Mouse (Mus musculus) CD4-positive, CD25-positive, alpha-beta regulatory T cell, adult 9 weeks (primary cell): ENCODE results near the gene Hist1h3h. TPM values are rescaled to one million over a fixed set of nuclear protein-coding genes. Genes with fewer than 3 reads are reported as not detected.

Experiments used
- polyA plus RNA-seq: library from polyadenylated mRNA; unstranded; fragments of 100-300 nt; shearing (Covaris generic); gene quantifications from one replicate; pipeline ENCODE4 v1.2.1, GENCODE M21; 2017

Gene Hist1h3h
- polyA plus RNA-seq: not detected

DNA sequence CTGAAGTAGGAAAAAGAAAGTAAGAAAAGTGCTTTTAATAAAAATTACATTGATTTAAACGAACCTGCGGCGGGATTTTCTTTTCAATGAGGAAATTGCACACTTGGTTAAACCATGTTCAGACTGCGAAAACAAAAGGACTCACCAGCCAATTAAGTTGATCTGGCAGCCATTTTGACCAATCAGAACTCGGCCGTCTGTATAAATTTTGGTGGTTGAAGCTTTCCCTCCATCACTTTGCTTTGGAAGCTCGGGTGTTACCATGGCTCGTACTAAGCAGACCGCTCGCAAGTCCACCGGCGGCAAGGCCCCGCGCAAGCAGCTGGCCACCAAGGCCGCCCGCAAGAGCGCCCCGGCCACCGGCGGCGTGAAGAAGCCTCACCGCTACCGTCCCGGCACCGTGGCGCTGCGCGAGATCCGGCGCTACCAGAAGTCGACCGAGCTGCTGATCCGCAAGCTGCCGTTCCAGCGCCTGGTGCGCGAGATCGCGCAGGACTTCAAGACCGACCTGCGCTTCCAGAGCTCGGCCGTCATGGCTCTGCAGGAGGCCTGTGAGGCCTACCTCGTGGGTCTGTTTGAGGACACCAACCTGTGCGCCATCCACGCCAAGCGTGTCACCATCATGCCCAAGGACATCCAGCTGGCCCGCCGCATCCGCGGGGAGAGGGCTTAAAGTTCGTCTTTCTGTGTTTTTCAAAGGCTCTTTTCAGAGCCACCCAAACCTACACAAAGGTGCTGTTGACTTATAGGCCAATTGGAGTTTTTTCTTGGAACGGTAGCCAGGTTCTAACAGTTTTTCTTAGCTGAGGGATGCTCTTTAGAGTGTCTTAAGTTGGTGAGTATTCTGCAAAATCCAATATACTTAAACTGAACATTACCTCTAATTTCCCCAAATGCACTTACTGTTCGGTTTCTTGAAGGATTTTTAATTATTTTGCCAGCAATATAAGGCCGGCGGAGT lies at the start of gene Hist1h3h:
Hist1h3h (plus strand) TSS at position 263 of the 961 bp plus-strand sequence.

DNA sequence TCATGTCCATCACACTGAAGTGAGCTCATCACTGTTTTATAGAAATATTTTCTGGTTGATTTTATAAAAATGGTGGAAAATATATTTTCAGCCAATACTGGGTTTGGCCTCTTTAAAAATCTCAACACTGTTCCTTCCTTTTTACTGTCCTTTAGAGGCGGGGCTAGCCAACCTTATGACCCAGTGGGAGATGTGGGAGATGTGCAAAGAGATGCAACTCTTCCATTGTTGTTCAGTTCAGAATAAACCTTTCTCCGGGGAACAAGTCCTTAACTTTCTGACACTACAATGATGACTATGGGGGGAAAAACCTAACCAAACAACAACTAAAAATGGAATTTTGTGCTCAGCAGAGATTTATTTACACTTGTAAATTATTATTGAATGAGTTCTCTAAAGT lies 40.2 kb upstream of the Hist1h3h start, which contains the start of gene Olfr1360:
Olfr1360 (minus strand) TSS at position 101 of the 400 bp plus-strand sequence.

DNA sequence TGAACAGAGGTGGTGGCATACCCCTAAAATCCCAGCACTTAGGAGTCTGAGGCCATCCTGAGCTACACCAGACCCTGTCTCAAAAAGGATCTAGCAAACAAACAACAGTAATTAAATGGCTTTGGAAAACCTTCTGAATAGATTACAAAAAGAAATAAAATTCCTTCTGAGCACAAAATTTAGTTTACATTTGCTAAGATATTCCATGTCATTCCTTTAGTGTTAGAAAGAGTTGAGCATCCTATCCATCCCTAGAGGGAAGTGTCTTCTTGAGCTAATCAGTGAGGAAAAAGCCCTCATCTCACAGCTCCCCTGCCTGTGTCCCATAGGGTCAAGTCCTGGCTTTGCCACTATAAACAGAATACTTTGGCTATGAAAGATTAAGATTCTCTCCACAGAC lies 19.6 kb upstream of the Hist1h3h start, which contains the start of gene Olfr1359:
Olfr1359 (plus strand) TSS at position 301 of the 400 bp plus-strand sequence.

DNA sequence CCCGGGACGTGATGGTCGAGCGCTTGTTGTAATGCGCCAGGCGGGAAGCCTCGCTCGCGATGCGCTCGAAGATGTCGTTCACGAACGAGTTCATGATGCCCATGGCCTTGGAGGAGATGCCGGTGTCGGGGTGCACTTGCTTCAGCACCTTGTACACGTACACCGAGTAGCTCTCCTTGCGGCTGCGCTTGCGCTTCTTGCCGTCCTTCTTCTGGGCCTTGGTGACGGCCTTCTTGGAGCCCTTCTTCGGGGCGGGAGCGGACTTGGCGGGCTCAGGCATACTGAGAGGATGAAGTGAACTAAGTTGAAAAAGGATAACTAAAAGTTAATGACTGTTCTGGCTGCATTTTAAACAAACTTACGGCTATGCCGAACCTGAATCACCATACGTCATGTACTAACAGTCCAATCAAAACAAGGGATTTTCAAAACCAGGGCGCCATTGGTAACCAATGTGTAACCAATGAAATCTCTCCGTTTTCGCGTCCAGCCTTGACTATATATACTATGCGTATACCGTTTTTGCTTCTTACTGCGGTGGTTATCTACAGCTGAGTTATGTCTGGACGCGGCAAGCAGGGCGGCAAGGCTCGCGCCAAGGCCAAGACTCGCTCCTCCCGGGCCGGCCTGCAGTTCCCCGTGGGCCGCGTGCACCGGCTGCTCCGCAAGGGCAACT lies 1.5 kb upstream of the Hist1h3h start, which contains the start of the genes Hist1h2bl and Hist1h2ai:
Hist1h2bl (minus strand) TSS at position 280 of the 676 bp plus-strand sequence.
Hist1h2ai (plus strand) TSS at position 559 of the 676 bp plus-strand sequence.

DNA sequence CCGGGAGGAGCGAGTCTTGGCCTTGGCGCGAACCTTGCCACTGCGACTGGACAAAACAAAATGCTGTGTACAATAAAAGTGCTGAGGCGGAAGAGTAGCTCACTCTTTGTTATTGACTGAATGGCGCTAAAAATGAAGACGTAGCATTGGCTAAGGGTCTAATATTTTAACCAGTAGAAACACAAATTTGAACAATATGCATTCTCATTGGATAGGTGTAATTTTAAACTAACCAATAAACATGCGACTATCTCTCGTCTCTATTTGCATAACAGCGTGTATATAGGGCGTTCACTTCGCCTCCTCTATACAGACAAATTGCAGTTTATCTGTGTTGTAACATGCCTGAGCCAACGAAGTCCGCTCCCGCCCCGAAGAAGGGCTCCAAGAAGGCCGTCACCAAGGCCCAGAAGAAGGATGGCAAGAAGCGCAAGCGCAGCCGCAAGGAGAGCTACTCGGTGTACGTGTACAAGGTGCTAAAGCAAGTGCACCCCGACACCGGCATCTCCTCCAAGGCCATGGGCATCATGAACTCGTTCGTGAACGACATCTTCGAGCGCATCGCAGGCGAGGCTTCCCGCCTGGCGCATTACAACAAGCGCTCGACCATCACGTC lies 4.4 kb downstream of the Hist1h3h start, which contains the start of gene Hist1h2bm:
Hist1h2bm (plus strand) TSS at position 288 of the 616 bp plus-strand sequence.

DNA sequence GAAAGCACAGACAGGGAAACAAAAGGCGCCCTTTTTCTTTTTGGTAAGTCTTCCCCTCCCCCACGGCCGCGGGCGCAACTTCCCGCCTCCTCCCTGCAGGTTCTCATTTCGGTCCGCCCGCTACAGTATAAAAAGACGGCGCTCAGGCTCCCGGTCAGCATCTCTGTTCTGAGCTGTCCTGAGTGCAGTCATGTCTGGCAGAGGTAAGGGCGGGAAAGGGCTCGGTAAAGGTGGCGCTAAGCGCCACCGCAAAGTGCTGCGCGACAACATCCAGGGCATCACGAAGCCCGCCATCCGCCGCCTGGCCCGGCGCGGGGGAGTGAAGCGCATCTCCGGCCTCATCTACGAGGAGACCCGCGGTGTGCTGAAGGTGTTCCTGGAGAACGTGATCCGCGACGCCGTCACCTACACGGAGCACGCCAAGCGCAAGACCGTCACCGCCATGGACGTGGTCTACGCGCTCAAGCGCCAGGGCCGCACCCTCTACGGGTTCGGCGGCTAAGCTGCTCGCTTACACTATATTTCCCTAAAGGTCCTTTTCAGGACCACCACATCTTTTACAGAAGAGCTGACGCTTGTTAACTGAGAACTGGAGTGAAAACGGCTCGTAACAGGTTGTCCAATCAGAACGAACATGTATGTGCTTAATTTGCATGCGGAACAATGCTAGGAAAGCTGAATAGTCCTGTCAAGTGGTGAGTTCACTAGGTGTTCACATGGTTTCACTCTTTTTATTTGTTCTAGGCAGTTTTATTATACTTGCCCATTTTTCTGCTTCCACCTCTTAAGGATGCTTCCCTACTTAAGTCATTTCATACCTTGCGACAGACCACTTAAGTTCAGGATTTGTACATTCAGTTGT lies 17.7 kb downstream of the Hist1h3h start, which contains the start of gene Hist1h4j:
Hist1h4j (plus strand) TSS at position 159 of the 862 bp plus-strand sequence.

DNA sequence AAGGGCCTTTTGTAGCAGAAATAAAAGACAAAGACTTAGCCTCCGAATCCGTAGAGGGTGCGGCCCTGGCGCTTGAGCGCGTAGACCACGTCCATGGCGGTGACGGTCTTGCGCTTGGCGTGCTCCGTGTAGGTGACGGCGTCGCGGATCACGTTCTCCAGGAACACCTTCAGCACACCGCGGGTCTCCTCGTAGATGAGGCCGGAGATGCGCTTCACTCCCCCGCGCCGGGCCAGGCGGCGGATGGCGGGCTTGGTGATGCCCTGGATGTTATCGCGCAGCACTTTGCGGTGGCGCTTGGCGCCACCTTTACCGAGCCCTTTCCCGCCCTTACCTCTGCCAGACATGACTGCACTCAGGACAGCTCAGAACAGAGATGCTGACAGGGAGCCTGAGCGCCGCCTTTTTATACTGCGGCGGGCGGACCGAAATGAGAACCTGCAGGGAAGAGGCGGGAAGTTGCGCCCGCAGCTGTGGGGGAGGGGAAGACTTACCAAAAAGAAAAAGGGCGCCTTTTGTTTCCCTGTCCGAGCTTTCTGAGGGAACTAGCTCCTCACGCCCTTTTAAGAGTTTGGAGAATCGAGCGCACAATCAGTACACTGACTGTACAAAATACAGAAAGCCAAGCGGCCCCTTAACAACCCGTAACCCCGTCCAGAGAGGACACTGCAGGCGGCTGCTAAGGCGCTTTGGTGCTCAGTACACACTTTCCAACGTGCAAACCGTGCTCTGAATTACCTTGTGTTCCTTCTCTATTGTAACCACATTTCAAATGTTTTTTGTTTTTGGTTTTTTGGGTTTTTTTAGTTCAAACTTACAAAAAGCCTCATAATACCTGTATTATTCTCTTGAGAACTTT lies 32.9 kb downstream of the Hist1h3h start, which contains the start of gene Hist1h4k:
Hist1h4k (minus strand) TSS at position 347 of the 859 bp plus-strand sequence.

DNA sequence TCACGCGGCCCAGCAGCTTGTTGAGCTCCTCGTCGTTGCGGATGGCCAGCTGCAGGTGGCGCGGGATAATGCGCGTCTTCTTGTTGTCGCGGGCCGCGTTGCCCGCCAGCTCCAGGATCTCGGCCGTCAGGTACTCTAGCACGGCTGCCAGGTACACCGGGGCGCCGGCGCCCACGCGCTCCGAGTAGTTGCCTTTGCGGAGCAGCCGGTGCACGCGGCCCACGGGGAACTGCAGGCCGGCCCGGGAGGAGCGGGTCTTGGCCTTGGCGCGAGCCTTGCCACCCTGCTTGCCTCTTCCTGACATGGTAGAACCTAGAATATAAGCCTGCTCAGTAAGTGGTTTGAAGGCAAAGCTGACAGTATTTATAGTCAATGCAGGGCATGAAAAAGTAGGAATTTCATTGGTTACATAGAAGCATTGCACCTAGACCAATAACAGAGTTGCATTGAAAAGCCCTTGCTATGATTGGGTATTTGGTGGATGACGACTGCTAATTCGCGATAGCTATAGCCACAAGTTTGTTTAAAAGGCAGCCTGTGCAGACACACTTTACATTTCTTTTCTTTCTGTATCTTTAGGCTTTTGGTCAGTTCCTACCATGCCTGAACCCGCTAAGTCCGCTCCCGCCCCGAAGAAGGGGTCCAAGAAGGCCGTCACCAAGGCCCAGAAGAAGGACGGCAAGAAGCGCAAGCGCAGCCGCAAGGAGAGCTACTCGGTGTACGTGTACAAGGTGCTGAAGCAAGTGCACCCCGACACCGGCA lies 36.2 kb downstream of the Hist1h3h start, which contains the start of the genes Hist1h2ak and Hist1h2bn:
Hist1h2ak (minus strand) TSS at position 304 of the 762 bp plus-strand sequence.
Hist1h2bn (plus strand) TSS at position 600 of the 762 bp plus-strand sequence.

Other genes with a start within 250 kb of the Hist1h3h start
- gene Nkapl, start 249.2 kb upstream of the Hist1h3h start, polyA plus RNA-seq: 0.25 TPM
- gene Zkscan4, start 238.8 kb upstream of the Hist1h3h start, polyA plus RNA-seq: not detected
- gene Gm10065, start 238.2 kb upstream of the Hist1h3h start, polyA plus RNA-seq: not detected
- 0.15 TPM for gene AK157302, start 222.4 kb upstream of the Hist1h3h start, polyA plus RNA-seq
- 23.5 TPM for gene Gm11273, start 216.2 kb upstream of the Hist1h3h start, polyA plus RNA-seq
- gene Zkscan8, start 186.5 kb upstream of the Hist1h3h start, polyA plus RNA-seq: 7.7 TPM
- gene Olfr1366, start 174.9 kb upstream of the Hist1h3h start, polyA plus RNA-seq: not detected
- not detected for gene Olfr1535, start 157.8 kb upstream of the Hist1h3h start, polyA plus RNA-seq
- gene Olfr1364, start 135.9 kb upstream of the Hist1h3h start, polyA plus RNA-seq: not detected
- not detected for gene Olfr1362, start 103.6 kb upstream of the Hist1h3h start, polyA plus RNA-seq
- not detected for gene Olfr11, start 75.1 kb upstream of the Hist1h3h start, polyA plus RNA-seq
- not detected for gene Olfr1361, start 54.3 kb upstream of the Hist1h3h start, polyA plus RNA-seq
- gene Olfr1360, start 40.3 kb upstream of the Hist1h3h start, polyA plus RNA-seq: not detected
- gene Olfr1359, start 19.5 kb upstream of the Hist1h3h start, polyA plus RNA-seq: not detected
- gene Hist1h2bl, start 1.5 kb upstream of the Hist1h3h start, polyA plus RNA-seq: not detected
- gene Hist1h2ai, start 1.2 kb upstream of the Hist1h3h start, polyA plus RNA-seq: not detected
- gene Hist1h2bm, start 4.4 kb downstream of the Hist1h3h start, polyA plus RNA-seq: not detected
- not detected for gene Hist1h4j, start 17.4 kb downstream of the Hist1h3h start, polyA plus RNA-seq
- 25.5 TPM for gene Hist1h4k, start 32.8 kb downstream of the Hist1h3h start, polyA plus RNA-seq
- gene Hist1h2ak, start 36.2 kb downstream of the Hist1h3h start, polyA plus RNA-seq: not detected
- 4.6 TPM for gene Hist1h2bn, start 36.5 kb downstream of the Hist1h3h start, polyA plus RNA-seq
- 4.1 TPM for gene Hist1h1b, start 63.0 kb downstream of the Hist1h3h start, polyA plus RNA-seq
- gene Hist1h3i, start 65.7 kb downstream of the Hist1h3h start, polyA plus RNA-seq: 0.91 TPM
- gene Hist1h2an, start 69.6 kb downstream of the Hist1h3h start, polyA plus RNA-seq: not detected
- gene Hist1h2bp, start 69.8 kb downstream of the Hist1h3h start, polyA plus RNA-seq: not detected
- 5.5 TPM for gene Hist1h2bq, start 92.5 kb downstream of the Hist1h3h start, polyA plus RNA-seq
- gene Hist1h2ao, start 92.8 kb downstream of the Hist1h3h start, polyA plus RNA-seq: not detected
- 26.8 TPM for gene Hist1h4m, start 94.1 kb downstream of the Hist1h3h start, polyA plus RNA-seq
- gene Hist1h4n, start 114.5 kb downstream of the Hist1h3h start, polyA plus RNA-seq: not detected
- gene Hist1h2ap, start 115.8 kb downstream of the Hist1h3h start, polyA plus RNA-seq: 44.7 TPM
- 5.6 TPM for gene Hist1h2br, start 116.1 kb downstream of the Hist1h3h start, polyA plus RNA-seq
- gene Zfp184, start 227.4 kb downstream of the Hist1h3h start, polyA plus RNA-seq: 0.17 TPM